9 mouse cellular contexts compared by ENCODE assay signal in genomic region chr1:63182212-63182611, GRCm38 (mm10). TPM values are rescaled to one million over a fixed set of nuclear protein-coding genes. Genes with fewer than 3 reads are reported as not detected.
DNase-seq lines count a peak whose midpoint lies in the region; ATAC-seq lines count a peak whose summit lies in the region.
"Had no signal": no experiment of that assay in that cellular context is flagged by ENCODE, and none has a peak within 500 bp of the region (broad histone marks: within the 10 kb centered on the region; RNA-seq: fewer than 3 reads in every experiment).

No protein-coding gene starts in this region.

- H3K9me3 ChIP-seq in liver, embryonic 11.5 days (ENCODE audit: control insufficient read depth, low read length): no peaks in the 10 kb centered on the region

- no peaks in the 10 kb centered on the region for H3K27me3 ChIP-seq in liver, embryonic 11.5 days (replicated peaks; ENCODE audit: control insufficient read depth, insufficient read depth, low read length)

- DNase-seq in left cerebral cortex, postnatal 10 days (ENCODE audit: extremely low spot score in 1 of 2, low spot score in 2 of 2): peak; percentile 26 to 62
- DNase-seq in left cerebral cortex, adult 9 months (ENCODE audit: low spot score in 2 of 2): no peak
- DNase-seq in adrenal gland, adult 18-20 months (ENCODE audit: low spot score in 2 of 2): peak; percentile 35 to 49
- DNase-seq in cerebellum, adult 11-12 months: peak; percentile 75
- peak; percentile 82 to 85 for DNase-seq in heart, postnatal 10 days
- peak; percentile 61 for DNase-seq in right cerebral cortex, postnatal 4 days
- DNase-seq in liver, embryonic 11.5 days (ENCODE audit: low spot score): no peak
- no peak for DNase-seq in spleen, adult 12 weeks (ENCODE audit: low spot score)

- intact Hi-C loops in left cerebral cortex, postnatal 10 days (cut with DNase I): loop anchor here (5.0 to 10.0 kb wide), 3 partner anchors 70 to 273 kb away; partner anchors contain the start of gene Zdbf2
- intact Hi-C loops in heart, postnatal 10 days (cut with DNase I): loop anchor here (2.0 kb wide), 1 partner anchor 71 kb away; no protein-coding TSS in a partner anchor

- H3K36me3 ChIP-seq in liver, embryonic 11.5 days (ENCODE audit: control insufficient read depth, insufficient read depth, low read length): peaks cover 17% of the 10 kb centered on the region

- ATAC-seq in liver, embryonic 11.5 days (replicated peaks; ENCODE audit: low FRiP score): no peak

- H3K4me2 ChIP-seq in liver, embryonic 11.5 days: no peak overlapping the region

- no peak overlapping the region for H3K27ac ChIP-seq in liver, embryonic 11.5 days (ENCODE audit: low read depth, low read length)

- H3K4me3 ChIP-seq in liver, embryonic 11.5 days (ENCODE audit: low read depth, low read length): no peak overlapping the region

- WGBS in liver, embryonic 11.5 days: 80% methylated on average over 5 of the region's 5 CpGs

- no peak overlapping the region for H3K9ac ChIP-seq in liver, embryonic 11.5 days (ENCODE audit: low read depth, low read length)

- H3K4me1 ChIP-seq in liver, embryonic 11.5 days (replicated peaks; ENCODE audit: control insufficient read depth, insufficient read depth, low read length): peaks cover 7% of the 10 kb centered on the region; the same call in 1 of the 2 replicates

RNA-seq across cellular contexts. Expression of gene Ndufs1, which starts 5.6 kb away (rescaled TPM):
- 100 to 1,000 TPM; 143 TPM for total RNA-seq in left cerebral cortex, postnatal 10 days (2021)
- 100 to 1,000 TPM; 272 to 350 TPM for total RNA-seq in adrenal gland, adult 18-20 months (2021)
- total RNA-seq in heart, postnatal 10 days (2021): 100 to 1,000 TPM; 670 to 683 TPM
- 184 and 197 TPM in 2 replicates for polyA plus RNA-seq in liver, embryonic 11.5 days (2014; fragmentation: Nextera tagmentation; extraction: Ambion mirVana)

RNA-seq across cellular contexts. Expression of gene Eef1b2, which starts 5.6 kb away (rescaled TPM):
- total RNA-seq in left cerebral cortex, postnatal 10 days (2021): 100 to 1,000 TPM; 488 to 516 TPM
- total RNA-seq in adrenal gland, adult 18-20 months (2021): 100 to 1,000 TPM; 584 to 627 TPM
- total RNA-seq in heart, postnatal 10 days (2021): 100 to 1,000 TPM; 445 to 453 TPM
- 694 and 775 TPM in 2 replicates for polyA plus RNA-seq in liver, embryonic 11.5 days (2014; fragmentation: Nextera tagmentation; extraction: Ambion mirVana)

RNA-seq across cellular contexts. Expression of gene Gpr1, which starts 32.1 kb away (rescaled TPM):
- total RNA-seq in left cerebral cortex, postnatal 10 days (2021): under 1 TPM; 0.34 to 0.94 TPM
- under 1 TPM; 0.26 to 0.43 TPM for total RNA-seq in adrenal gland, adult 18-20 months (2021)
- total RNA-seq in heart, postnatal 10 days (2021): under 1 TPM; 0.22 to 0.35 TPM
- 0.09 and 0.14 TPM in 2 replicates for polyA plus RNA-seq in liver, embryonic 11.5 days (2014; fragmentation: Nextera tagmentation; extraction: Ambion mirVana)
- total RNA-seq: neutrophil, adult 5-6 weeks had no signal

Comparison
In these comparisons a context has a peak if more than half of its experiments do, and no peak if none do; other contexts are left out.
1. DNase-seq: peak in left cerebral cortex, postnatal 10 days (2 of 2), adrenal gland, adult 18-20 months (2 of 2), cerebellum, adult 11-12 months (single experiment), heart, postnatal 10 days (2 of 2) and right cerebral cortex, postnatal 4 days (single experiment); none in left cerebral cortex, adult 9 months (0 of 2), liver, embryonic 11.5 days (single experiment) and spleen, adult 12 weeks (single experiment).